Mouse (Mus musculus): Measurements from ENCODE around the gene Gpcpd1.

DNA sequence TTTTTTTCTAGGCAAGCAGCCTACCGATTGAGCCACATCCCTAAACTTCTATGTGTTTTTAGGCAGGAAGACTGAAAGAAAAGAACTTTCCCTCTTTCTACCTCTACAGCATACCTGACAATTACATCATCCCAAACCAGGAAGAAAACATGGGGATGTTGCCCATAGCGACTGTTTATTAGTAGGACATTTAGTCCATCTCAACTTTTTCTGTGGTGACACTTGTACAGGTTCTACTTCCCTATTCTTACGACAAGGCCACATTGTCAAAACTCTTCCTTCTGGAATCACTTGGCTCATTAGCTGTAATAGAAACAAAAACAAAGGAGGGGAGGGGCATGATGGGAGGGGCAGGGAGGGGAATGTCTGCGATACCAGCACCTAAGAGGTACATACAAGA lies 12.6 kb upstream of the Gpcpd1 start:
- TF ChIP-seq CTCF (IDR thresholded peaks at IDR 0.05; ENCODE audit: control insufficient read depth, insufficient read depth, low read length) (no peak), POLR2A (IDR thresholded peaks at IDR 0.05; ENCODE audit: borderline replicate concordance, control insufficient read depth, low read depth, low read length) (no peak)

All from bone marrow, adult 2 months (tissue).